Mouse (Mus musculus) A20 (cell line): ENCODE data around the gene Dusp1.

Experiments
- DNase-seq: peaks from one replicate; pipeline ENCODE4 v3.0.0-alpha.2; 2011; ENCODE audit warnings: low read depth, low spot score

Dusp1 gene

GRCm38 (mm10) chr17:26561290-26561640 is 663 bp downstream of the Dusp1 start, which contains the start of gene Ergic1:
Ergic1 (plus strand) TSS chr17:26561489.
- DNase-seq, result peak; percentile 89

DNA sequence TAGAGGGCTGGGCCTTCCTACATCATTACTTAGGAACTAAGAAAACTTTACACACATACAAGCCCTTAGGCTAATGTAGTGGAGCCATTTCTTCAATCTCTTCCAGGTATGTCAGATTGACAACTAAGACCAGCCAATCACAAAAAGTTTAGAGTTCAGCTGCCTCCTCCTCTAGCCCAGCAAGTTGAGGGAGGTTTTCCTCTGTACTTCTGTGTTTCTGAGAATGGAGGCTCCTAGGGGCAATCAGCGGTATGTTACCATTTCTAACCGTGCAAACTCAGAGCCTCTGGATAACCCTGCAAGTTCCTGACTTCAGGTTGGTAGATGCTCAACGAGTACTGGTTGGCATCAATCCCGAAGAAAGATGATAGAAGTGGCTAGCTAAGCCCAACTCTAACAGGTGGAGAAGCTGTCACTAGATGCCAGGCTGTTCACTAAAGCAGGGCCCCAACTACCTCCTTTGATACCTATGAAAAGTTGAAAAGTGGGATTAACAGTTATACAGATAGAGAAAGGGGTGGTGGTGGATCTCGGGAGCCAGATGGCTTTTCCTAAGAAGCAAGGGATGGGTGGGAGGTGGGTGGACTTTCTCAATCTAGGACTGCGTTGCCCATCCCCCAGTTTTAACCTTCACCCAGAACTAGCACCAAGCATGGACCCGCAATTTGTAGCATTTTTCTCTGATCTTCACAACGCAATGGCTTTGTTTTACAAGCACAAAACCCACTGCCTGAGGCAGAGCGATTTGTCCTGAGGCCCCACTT is 1.2 kb downstream of the Dusp1 start:
- peak; percentile 79 for DNase-seq

DNA sequence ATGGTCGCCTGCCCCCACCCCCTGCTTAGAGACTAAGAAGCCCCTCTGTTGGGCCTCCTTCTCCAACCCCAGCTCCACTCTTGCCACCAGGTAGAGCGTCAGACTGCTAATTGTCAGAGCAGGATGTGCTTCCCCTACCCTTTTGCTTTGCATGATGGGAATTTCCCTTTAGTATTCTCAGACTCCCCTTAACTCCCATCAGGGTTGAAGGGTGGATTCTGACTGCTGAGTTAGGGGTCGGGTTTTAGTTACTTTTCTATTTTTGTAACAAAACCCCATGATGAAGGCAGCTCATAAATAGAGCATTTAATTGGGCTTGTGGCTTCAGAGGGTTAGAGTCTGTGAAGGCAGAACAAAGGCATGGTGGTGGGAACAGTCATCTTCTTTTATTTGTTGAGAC is 8.9 kb downstream of the Dusp1 start:
- DNase-seq, result no peak

DNA sequence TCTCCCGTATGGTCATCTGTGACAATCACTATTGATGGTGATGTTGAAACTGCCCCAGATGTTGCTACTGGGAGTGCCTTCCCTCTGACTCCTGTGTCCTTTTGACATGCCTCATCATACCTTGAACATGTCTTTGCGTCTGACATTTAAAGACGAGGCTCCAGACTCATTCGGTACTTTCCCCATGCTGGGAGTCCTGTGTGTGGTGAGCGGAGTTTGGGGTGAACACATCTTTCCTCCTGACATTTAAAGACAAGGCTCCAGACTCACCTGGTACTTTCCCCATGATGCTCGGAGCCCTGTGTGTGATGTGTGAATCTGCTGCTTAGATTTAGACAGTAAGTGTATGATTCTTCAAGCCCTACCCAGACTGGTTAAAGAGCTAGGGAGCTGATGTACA is 10.8 kb downstream of the Dusp1 start:
- no peak for DNase-seq

DNA sequence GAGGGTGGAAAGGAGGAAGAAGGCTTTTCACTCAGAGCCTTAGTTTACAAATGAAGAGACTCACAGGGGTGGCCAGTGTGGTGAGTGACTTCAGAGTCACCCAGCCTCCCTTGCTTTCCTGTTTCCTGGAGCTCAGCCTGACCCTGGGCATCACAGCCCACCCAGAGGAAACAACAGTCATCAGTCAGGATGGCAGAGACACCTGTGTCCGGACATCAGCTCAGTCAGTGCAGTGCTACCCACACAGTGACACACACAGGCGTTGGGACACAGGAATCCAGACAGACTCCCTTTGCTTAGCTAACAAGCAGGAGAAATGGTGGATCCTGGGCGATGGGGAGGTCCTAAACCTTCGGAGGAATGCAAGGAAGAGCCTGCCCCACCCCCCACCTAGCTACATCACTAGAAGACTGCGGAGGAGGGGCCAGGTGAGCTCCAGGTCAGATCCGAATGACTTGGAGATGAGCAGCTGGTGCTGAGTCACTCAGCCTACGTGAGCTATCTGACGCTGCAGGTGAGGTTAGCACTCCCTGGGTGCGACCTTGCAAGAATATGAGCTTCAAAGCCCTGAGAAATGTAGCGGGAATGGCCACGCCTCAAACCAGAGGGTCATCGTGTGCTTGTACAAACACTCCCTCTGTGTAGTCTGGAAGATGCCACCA is 12.6 kb downstream of the Dusp1 start:
- DNase-seq, result no peak

- DNase-seq, result no peak
These were observed 13.4 kb downstream of the Dusp1 start for GRCm38 (mm10) chr17:26548566-26548965.

- no peak for DNase-seq
These were observed 14.2 kb downstream of the Dusp1 start for GRCm38 (mm10) chr17:26547771-26548170.

DNA sequence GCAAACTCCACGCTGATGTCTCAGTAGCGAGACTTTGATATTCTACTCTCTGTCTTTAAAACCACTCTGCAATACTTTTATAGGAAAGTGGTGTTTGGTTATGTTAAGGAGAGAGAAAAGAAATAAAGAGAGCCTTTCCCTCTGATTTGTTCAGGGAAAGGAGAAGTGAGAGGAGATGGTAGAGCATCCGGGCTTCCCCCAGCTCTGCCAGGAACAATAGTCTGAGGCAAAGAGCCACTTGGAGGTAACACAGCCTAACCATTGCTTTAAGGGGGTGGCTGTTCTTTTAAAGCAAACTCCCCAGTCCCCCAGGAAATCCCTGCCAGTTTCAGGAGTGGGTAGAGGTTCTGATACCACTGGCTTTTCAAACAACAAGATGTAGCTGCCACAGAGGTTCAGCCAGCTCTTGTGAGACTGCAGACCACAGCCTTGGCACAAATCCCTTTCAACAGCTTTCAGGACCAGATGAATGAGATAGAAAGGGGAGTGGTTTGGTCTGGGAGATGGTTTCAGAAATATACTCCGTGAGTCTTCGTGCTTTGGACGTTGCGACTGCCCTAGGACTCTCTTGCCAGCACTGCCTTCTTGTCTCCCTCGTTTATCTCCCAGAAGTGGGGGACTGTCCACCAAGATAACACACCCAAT is 17.5 kb downstream of the Dusp1 start:
- DNase-seq, result peak; percentile 43

DNA sequence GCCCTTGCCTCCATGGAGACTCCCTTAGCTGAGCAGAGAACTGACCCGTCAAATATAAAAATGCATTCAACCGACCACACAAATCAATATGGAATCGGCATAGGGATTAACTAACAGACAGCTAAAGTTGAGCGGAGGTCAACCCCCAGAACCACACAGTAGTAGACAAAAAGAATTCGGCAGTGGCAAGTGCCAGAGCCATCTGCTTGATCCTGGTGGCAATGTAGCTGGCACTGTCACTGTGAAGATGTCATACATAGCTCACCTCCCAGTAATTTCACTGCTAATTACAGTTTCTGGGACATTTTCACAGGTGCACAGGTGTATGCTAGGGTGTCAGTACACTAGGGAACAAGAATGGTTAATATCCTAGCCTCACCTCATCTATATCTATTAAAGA is 21.8 kb downstream of the Dusp1 start:
- DNase-seq, result no peak

DNA sequence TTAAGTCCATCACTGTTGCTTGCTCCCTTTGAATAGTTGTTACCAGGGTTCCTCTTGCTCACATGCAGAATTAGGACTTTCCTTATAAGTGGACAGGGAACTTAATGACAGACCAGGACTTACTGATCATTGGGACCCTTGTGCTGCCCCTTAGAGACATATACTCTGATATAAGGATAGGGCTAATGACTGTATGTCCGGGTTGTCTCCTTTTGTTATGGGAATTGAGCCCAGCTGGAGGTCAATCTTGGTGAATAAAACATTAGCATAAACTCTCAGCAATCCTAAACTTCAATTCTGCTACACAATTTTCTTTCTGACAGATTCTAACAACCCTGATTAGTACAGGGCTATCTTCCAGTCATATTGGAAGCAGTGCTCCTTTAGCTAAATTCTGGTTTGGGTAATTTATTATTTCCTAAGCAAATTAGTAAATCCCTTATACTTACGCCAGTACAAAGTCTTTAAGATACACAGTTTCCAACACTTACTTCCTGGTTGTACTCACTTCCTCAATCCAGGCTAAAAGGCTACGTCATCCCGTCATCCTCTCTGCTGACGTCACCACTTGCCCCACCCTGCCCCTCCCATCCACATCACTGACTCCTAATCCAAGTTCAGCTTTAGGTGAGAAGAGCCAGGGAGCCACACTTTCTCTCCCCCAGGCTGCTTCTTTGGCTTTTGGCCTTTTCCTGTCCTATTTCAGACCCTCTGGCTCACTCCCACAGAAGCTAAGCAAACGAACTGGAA is 24.0 kb downstream of the Dusp1 start:
- peak; percentile 91 for DNase-seq

GRCm38 (mm10) chr17:26535251-26536136 is 26.4 kb downstream of the Dusp1 start:
- DNase-seq, result peak; percentile 62

DNA sequence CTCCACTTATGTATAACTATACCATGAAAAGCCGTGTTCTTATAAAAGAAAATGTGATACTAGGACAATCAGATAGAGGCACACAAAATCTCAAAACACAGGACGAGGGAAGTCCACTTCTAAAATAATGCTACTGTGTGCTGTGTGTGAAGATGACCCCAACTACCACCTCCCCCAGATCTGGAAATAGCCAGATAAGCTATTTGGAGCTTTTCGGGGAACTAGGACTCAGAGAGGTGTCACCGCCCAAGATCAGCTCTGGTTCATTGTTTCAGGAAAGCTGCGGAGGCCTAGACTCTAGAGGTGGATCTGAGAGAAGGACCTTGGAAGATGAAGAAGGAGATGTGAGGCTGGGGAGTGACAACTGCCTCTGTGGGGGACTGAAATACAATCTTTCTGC is 27.2 kb downstream of the Dusp1 start:
- no peak for DNase-seq

DNA sequence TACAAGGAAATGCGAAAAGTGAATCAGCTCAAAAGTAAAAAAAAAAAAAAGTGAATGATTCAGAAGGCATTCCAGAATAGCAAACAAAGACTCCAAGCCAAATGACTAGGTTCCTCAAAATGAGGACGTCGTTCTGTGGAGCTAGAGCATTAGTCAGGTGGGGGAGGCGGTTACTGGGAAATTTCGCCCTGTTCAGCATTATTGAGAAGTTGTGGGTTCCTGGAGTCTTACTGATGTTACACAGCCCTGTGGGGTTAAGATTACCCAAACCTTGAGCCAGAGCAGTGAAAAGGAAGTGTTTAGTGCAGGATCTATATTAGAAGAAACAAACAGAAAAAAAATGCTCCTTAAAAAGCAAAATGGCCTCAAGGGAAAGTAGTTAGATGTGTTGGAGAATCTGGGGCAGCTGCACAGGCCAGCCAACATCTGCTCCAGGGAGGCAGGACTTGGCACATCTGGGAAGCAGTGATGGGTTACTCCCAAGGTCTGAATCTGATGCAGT is 28.0 kb downstream of the Dusp1 start:
- peak; percentile 21 for DNase-seq

- DNase-seq, result peak; percentile 90
These were observed 29.4 kb downstream of the Dusp1 start for GRCm38 (mm10) chr17:26532476-26533045.

- peak; percentile 81 for DNase-seq
These were observed 30.4 kb downstream of the Dusp1 start for GRCm38 (mm10) chr17:26531395-26532027.

GRCm38 (mm10) chr17:26530590-26531081 is 31.3 kb downstream of the Dusp1 start:
- no peak for DNase-seq

DNA sequence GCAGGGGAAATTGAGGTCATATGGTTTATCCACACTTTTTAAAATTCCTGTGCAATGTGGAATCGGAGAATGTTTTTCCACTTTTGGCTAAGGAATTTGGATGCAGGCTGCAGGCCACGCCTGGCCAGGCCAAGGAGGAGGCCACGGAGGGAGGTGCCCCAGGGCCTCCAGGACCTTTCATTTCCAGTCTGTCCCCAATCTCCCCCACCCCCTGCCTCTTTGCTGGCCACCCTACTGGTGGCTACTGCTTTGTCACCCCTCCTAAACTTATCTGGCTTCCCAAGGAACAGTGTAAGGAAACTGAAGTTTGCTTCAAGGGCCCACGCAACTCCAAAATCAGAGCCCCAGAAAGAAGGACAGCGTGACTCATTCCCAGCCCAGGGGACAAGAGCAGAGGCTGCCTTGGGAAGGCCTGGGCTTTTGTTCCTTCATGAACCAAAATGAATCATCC is 32.1 kb downstream of the Dusp1 start:
- no peak for DNase-seq

DNA sequence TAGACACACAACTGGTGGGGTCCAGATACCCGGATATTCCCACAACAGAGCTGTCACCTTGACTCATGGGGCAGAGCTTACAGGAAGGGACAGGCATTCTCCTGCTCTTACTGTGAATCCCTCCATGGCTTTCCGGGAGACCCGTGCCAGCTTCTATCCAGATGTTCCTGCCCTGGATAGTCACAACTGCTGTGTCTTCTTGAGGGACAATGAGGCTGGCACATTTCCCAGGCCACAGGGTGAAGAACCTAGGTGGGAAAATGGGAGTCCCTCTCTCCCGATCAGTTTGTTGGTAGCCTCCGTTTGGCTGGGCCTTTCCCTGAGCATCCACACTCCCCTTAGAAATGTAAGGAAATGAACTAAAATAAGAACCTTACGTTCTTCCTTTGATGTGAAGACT is 33.2 kb downstream of the Dusp1 start:
- no peak for DNase-seq

GRCm38 (mm10) chr17:26527291-26527690 is 34.6 kb downstream of the Dusp1 start:
- DNase-seq, result no peak

DNA sequence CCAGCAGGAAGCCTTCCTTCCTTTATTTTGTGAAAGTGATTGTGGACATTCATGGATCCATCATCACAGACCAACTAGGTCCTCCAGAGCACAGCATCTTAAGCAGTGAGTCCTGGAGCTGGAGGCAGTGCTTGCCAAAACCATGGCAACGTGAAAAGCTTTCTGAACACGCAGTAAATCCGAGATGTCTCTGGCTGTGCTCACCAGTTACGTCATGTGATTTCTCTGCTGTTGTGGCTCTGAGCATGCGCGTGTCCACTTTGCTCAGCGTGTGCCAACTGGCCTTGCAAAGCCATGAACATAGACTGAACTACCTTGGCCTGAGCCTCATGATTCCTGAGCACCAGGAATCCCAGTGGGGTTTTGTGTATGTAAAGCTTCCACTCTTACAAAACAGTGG is 36.6 kb downstream of the Dusp1 start:
- DNase-seq, result no peak
